Mouse (Mus musculus) myocyte (in vitro differentiated cells): ENCODE data around the gene Ercc6. TPM values are rescaled to one million over a fixed set of nuclear protein-coding genes. Genes with fewer than 3 reads are reported as not detected.

Experiments
- H3K27me3 ChIP-seq: one replicate; pipeline ENCODE4 v1.6.1; 2011; ENCODE audit not compliant: control insufficient read depth, insufficient read depth, insufficient read length
- H3K36me3 ChIP-seq: one replicate; pipeline ENCODE4 v1.6.1; 2011; ENCODE audit not compliant: control insufficient read depth, insufficient read depth
- H3K4me2 ChIP-seq: one replicate; pipeline ENCODE4 v1.6.1; 2011; ENCODE audit warnings: low read depth, control low read depth
- H3K4me3 ChIP-seq: one replicate; pipeline ENCODE4 v1.5.1; 2011; ENCODE audit warnings: mild to moderate bottlenecking, control low read depth, moderate library complexity
- H3K79me2 ChIP-seq: one replicate; pipeline ENCODE4 v1.6.1; 2011; ENCODE audit not compliant: control insufficient read depth, insufficient read depth
- H3ac ChIP-seq: one replicate; pipeline ENCODE4 v1.6.1; 2011; ENCODE audit not compliant: control insufficient read depth, insufficient read length
- CEBPB ChIP-seq: IDR thresholded peaks from 2 replicates; pipeline ENCODE4 v1.6.1; 2011; ENCODE audit warnings: mild to moderate bottlenecking, moderate library complexity; ENCODE audit not compliant: poor library complexity, insufficient read depth, severe bottlenecking
- E2F4 ChIP-seq: IDR thresholded peaks from one replicate; pipeline ENCODE4 v1.6.1; 2011; ENCODE audit warnings: mild to moderate bottlenecking, control low read depth, moderate library complexity; ENCODE audit not compliant: insufficient read depth
- MAX ChIP-seq: IDR thresholded peaks from one replicate; pipeline ENCODE4 v1.6.1; 2011; ENCODE audit warnings: low read depth, mild to moderate bottlenecking, control low read depth
- POLR2A ChIP-seq: IDR thresholded peaks from one replicate; pipeline ENCODE4 v1.6.1; 2011; ENCODE audit warnings: low read depth, mild to moderate bottlenecking, control low read depth, moderate library complexity; ENCODE audit not compliant: insufficient read length
- POLR2AphosphoS2 ChIP-seq: IDR thresholded peaks from one replicate; pipeline ENCODE4 v1.6.1; 2011; ENCODE audit warnings: low read depth, control low read depth; ENCODE audit not compliant: insufficient read length
- REST ChIP-seq: IDR thresholded peaks from one replicate; pipeline ENCODE4 v1.6.1; 2011; ENCODE audit warnings: mild to moderate bottlenecking, control low read depth, moderate library complexity; ENCODE audit not compliant: insufficient read depth, insufficient read length
- SRF ChIP-seq: IDR thresholded peaks from one replicate; pipeline ENCODE4 v1.6.1; 2011; ENCODE audit warnings: low read depth; ENCODE audit not compliant: control insufficient read depth, insufficient read length
- TCF12 ChIP-seq: IDR thresholded peaks from one replicate; pipeline ENCODE4 v1.6.1; 2011; ENCODE audit warnings: mild to moderate bottlenecking, control low read depth; ENCODE audit not compliant: poor library complexity, insufficient read depth, severe bottlenecking
- TCF3 ChIP-seq: IDR thresholded peaks from one replicate; pipeline ENCODE4 v1.6.1; 2011; ENCODE audit warnings: low read depth, control low read depth; ENCODE audit not compliant: insufficient read length
- USF1 ChIP-seq: IDR thresholded peaks from one replicate; pipeline ENCODE4 v1.6.1; 2011; ENCODE audit warnings: low read depth, mild to moderate bottlenecking, control low read depth, moderate library complexity
- polyA plus RNA-seq: library from polyadenylated mRNA; unstranded; fragments of >200 nt; fragmentation: generic; extraction: Trizol; gene quantifications from one replicate; pipeline ENCODE4 v1.2.1, GENCODE M21; 2012; ENCODE audit warnings: missing spikeins

The Ercc6 gene
- polyA plus RNA-seq, 1 experiment, result 2.1 TPM

DNA sequence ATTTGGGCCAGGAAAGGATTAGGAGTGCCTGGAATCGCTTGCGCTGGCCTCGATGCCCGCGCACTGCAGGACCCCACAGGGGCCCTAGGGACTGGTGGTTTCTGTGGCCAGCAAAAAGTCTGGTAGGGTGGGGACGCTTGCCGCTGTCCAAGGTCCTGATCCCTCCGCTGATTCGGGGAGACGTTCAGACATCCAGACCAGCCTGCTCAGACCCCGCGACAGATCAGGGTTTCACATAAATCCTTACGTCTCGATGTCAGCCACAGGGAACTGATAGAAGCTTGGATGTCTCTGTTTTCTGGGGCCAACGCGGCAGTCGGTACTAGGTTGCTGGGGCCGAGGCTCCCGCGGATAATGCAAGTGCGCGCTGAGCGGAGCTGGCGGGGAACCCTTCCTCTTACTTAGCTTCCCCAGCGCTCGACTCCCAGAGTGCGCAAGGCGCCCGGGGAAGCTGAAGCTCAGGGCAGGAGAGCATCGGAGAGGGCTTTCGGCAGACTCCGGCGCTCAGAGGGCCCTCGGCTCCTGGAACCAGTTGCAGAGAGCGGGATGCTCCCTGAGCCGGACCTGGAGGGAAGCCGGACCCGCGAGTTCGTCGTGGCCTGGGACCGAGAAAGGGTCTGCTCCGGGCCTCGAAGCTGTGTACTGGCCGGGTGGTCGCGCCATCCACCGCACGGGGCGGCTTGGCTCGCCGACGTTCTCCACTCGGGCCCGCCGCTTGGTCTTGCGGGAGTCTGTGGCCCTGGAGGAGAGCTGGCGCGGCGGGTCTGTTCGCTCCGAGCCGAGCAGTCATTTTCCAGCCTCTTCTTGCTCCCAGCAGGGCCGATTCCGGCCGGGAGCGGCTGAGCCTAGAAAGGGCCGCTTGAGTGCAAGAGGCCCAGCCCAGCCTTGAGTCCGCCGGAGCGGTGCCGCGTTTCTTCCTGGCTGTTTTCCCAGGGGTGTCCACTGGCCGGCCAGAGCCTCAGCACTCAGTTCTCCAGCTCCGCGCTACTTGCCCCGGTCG, 84.2 kb downstream of the Ercc6 start:
- H3K27me3 ChIP-seq, result peaks cover 76% of the 10 kb centered on the region
- H3ac ChIP-seq, result no peak overlapping the region
- H3K79me2 ChIP-seq, result no peaks in the 10 kb centered on the region
- no peak overlapping the region for H3K4me3 ChIP-seq
- no peak overlapping the region for H3K4me2 ChIP-seq
- TF ChIP-seq REST (peak; percentile 94), TCF3 (no peak)
- H3K36me3 ChIP-seq, result no peaks in the 10 kb centered on the region

DNA sequence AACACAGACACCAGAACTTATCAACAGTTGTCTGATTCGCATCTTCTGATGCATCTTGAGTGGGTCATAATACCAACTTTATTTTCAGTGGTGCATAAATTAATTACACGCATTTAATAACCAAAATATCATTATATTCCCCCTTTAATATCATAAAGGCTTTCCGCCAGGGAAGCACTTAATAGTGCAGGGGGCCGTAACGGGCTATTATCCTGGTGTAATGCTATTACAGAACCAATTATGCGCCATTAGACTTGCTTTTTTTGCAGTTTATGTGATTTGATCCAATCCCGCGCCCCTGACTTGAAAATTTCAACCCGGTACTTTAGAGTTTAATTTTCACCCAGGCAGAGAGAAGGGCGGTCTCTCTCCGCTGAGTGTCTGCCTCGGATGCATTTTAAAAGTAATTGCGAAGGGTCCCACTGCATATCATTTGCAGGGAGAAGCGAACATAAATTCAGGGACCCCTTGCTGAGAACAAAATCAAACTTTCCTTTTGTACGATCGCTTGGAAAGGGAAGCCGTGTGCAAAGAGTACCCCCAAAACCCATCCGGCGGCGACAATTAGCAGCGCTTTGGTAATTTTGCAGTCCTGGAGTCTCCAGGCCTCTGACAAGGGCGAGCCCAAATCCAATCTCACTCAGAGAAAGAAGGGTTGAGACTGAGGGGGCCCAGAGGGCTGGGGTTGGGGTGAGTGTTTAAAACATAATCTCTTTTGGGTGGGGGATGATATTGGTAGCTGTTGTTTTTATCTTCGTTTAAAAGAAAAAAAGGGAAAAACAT, 85.3 kb downstream of the Ercc6 start:
- H3ac ChIP-seq, result no peak overlapping the region
- H3K36me3 ChIP-seq, result no peaks in the 10 kb centered on the region
- no peak for TF ChIP-seq POLR2A
- TF ChIP-seq E2F4, result no peak
- no peak for TF ChIP-seq TCF3
- TF ChIP-seq TCF12, result no peak
- TF ChIP-seq REST, result no peak
- no peak for TF ChIP-seq MAX
- TF ChIP-seq SRF, result no peak
- TF ChIP-seq POLR2AphosphoS2, result no peak
- H3K79me2 ChIP-seq, result no peaks in the 10 kb centered on the region
- no peak overlapping the region for H3K4me3 ChIP-seq
- no peak overlapping the region for H3K4me2 ChIP-seq
- H3K27me3 ChIP-seq, result peaks cover 74% of the 10 kb centered on the region

DNA sequence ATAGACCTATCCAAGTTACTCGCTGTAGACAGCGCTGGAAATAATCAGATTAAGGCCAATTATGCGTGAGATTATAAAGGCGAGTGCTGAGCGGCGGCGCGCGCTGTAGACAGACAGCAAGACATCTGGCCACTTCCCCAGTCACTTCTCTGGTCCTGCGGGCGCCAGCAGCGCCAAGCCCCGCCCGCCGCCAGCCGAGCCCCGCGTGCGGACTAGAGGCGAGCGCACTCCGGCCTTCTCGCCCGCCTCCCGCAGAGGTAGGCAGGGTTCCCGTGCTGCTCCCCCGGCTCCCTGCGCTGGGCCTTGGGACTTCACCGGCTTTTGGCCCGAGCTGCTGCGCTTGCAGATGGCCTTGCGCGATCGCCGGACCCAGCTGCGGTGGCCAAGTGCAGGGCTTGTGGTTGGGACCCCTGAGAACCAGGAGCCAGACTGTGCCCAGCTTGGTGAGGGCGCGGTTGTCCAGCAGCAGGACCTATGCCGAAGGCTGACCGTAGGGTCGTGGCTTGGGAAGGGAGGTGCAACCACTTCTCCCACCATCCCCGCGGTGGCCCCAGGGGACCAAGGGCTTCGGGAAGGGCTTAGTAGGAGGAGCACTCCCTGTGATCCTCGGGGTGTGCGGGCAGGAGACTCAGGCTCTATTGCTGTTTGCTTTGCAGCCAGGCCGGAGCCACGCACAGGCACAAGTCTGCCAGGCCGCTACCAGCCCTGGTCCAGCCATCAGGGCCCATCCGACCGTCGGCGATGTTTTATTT, 86.1 kb downstream of the Ercc6 start, which contains the start of gene Prrxl1:
TSS of gene Prrxl1 (plus strand) at position 118 of the 752 bp plus-strand sequence.
- Histone ChIP-seq H3K79me2 (no peaks in the 10 kb centered on the region), H3K4me2 (no peak within 1 kb of the TSS), H3K4me3 (no peak within 1 kb of the TSS), H3ac (no peak within 1 kb of the TSS), H3K36me3 (no peaks in the 10 kb centered on the region), H3K27me3 (peaks cover 74% of the 10 kb centered on the region)
- TF ChIP-seq USF1 (no peak), TCF12 (no peak), TCF3 (no peak), CEBPB (no peak)

DNA sequence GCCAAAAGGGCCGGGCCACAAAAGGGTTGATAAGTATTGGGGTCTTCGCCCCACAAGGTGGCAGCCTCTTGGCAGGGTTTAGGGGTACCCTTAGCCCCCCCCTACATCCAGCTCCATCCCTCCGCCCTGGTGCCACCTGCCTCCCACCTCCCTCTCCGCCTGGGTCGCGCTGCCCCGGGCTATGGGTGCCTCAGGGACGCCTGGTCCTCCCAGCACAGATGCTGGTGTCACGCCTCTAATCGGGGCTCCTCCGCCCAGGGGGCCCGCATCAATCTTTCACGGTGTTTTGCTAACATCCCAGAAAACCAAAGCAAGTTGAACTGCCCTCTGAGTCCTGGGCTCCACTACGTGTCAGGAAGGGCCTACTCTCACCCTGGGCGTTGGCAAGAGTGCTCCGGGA, 86.8 kb downstream of the Ercc6 start:
- Histone ChIP-seq H3K36me3 (no peaks in the 10 kb centered on the region), H3K79me2 (no peaks in the 10 kb centered on the region), H3K4me2 (no peak overlapping the region), H3ac (no peak overlapping the region), H3K4me3 (no peak overlapping the region), H3K27me3 (peaks cover 73% of the 10 kb centered on the region)
- TF ChIP-seq SRF, result no peak
- no peak for TF ChIP-seq E2F4
- TF ChIP-seq TCF3, result no peak
- no peak for TF ChIP-seq MAX
- TF ChIP-seq TCF12, result no peak
- TF ChIP-seq REST, result no peak
- no peak for TF ChIP-seq USF1
- TF ChIP-seq CEBPB, result no peak
- no peak for TF ChIP-seq POLR2AphosphoS2
- no peak for TF ChIP-seq POLR2A

DNA sequence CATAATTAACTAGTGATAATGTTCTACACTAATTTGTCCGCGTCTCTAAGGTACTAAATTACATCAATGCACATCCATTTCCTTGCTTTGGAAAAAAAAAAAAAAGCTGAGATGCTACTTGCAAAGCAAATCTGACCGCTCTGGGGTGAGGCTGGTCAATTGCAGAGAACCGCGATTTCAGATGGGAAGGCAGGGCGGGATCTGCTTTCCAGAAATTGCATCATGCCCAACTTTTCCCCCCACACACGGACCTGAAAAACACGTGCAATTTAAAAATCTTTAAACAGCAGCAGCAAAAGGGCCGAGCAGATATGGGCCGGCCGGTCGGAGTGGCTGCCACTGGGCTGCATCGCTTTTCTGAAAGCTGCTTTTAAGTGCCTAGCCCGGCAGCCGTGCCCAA, 92.2 kb downstream of the Ercc6 start:
- H3ac ChIP-seq, result no peak overlapping the region

More for the DNA sequence above, 92.2 kb downstream of the Ercc6 start:
- no peak for TF ChIP-seq E2F4
- TF ChIP-seq CEBPB, result peak; percentile 72; the same call in 1 of the 2 replicates
- no peak for TF ChIP-seq USF1
- no peak for TF ChIP-seq TCF12
- TF ChIP-seq POLR2AphosphoS2, result no peak
- Histone ChIP-seq H3K79me2 (no peaks in the 10 kb centered on the region), H3K4me2 (peak overlapping the region; percentile 38), H3K36me3 (no peaks in the 10 kb centered on the region), H3K27me3 (peaks cover 65% of the 10 kb centered on the region), H3K4me3 (no peak overlapping the region)
